Mouse (Mus musculus) ES-Bruce4 (cell line): ENCODE data around the gene Gm44579.

Experiments used
- CTCF ChIP-seq: IDR thresholded peaks from one replicate; pipeline ENCODE4 v1.8.1; 2011; ENCODE audit warnings: low read depth, low read length
- POLR2A ChIP-seq: IDR thresholded peaks from one replicate; pipeline ENCODE4 v1.8.1; 2011; ENCODE audit warnings: low read length; ENCODE audit not compliant: insufficient read depth

- TF ChIP-seq POLR2A (no peak), CTCF (no peak)
Observed at GRCm38 (mm10) chr15:98226096-98226495, 5.3 kb upstream of the Gm44579 start.
